Mouse (Mus musculus) heart, embryonic 13.5 days (tissue): ENCODE data around the gene Vcp. TPM values are rescaled to one million over a fixed set of nuclear protein-coding genes. Genes with fewer than 3 reads are reported as not detected.

Experiments used
- ATAC-seq: fragments of 200-750 bp; cut with Nextera tagmentation; 2 replicates; pipeline ENCODE4 v1.8.0; 2017; ENCODE audit warnings: moderate TSS enrichment; ENCODE audit not compliant: insufficient number of reproducible peaks, low FRiP score, low TSS enrichment; ENCODE audit errors: extremely low read depth
- H3K27ac ChIP-seq: fragments of 300-500 bp; sonication (generic); replicated peaks from 2 replicates; pipeline ENCODE4 v1.5.1; 2015; ENCODE audit warnings: moderate library complexity, mild to moderate bottlenecking, inconsistent platforms
- H3K27me3 ChIP-seq: fragments of 300-500 bp; sonication (generic); replicated peaks from 2 replicates; pipeline ENCODE4 v1.6.1; 2015; ENCODE audit warnings: mild to moderate bottlenecking, inconsistent platforms
- H3K36me3 ChIP-seq: fragments of 300-500 bp; sonication (generic); 2 replicates; pipeline ENCODE4 v1.6.1; 2015; ENCODE audit warnings: mild to moderate bottlenecking, inconsistent platforms
- H3K4me1 ChIP-seq: fragments of 300-500 bp; sonication (generic); 2 replicates; pipeline ENCODE4 v1.6.1; 2015; ENCODE audit warnings: inconsistent platforms
- H3K4me2 ChIP-seq: fragments of 300-500 bp; sonication (generic); 2 replicates; pipeline ENCODE4 v1.6.1; 2015; ENCODE audit warnings: inconsistent platforms, mild to moderate bottlenecking, moderate library complexity
- H3K4me3 ChIP-seq: fragments of 300-500 bp; sonication (generic); 2 replicates; pipeline ENCODE4 v1.5.1; 2015; ENCODE audit warnings: moderate library complexity, mild to moderate bottlenecking, inconsistent platforms
- H3K9ac ChIP-seq: fragments of 300-500 bp; sonication (generic); 2 replicates; pipeline ENCODE4 v1.6.1; 2015; ENCODE audit warnings: inconsistent platforms, mild to moderate bottlenecking, moderate library complexity
- H3K9me3 ChIP-seq: fragments of 300-500 bp; sonication (generic); 2 replicates; pipeline ENCODE4 v1.6.1; 2016; ENCODE audit warnings: inconsistent platforms
- WGBS: fragments of 180-500 bp; shearing (Covaris S2); methylation state at CpG from one replicate; pipeline ENCODE4 v1.1.7; 2015; ENCODE audit warnings: mixed read lengths; 5-methylcytosine and 5-hydroxymethylcytosine counted together
- polyA plus RNA-seq: library from polyadenylated mRNA; unstranded; fragments of >200 nt; fragmentation: Nextera tagmentation; extraction: Ambion mirVana; gene quantifications from 2 replicates; pipeline ENCODE4 v1.2.1, GENCODE M21; 2015

Vcp gene
- polyA plus RNA-seq, 1 experiment from 2014 or later = 459 TPM

- Histone ChIP-seq H3K4me2 (peak within 1 kb of the TSS; percentile 88), H3K27ac (peak within 1 kb of the TSS; percentile 83), H3K4me1 (peaks cover 20% of the 10 kb centered on the region), H3K9ac (peak within 1 kb of the TSS; percentile 79), H3K4me3 (peak within 1 kb of the TSS; percentile 66), H3K27me3 (no peaks in the 10 kb centered on the region), H3K9me3 (no peaks in the 10 kb centered on the region), H3K36me3 (peaks cover 83% of the 10 kb centered on the region)
- WGBS = 7% methylated on average over 42 of the region's 42 CpGs
- peak; percentile 59 for ATAC-seq
Measured at GRCm38 (mm10) chr4:43025084-43025960, 25.0 kb upstream of the Vcp start, which contains the start of gene Pigo. Gene Pigo, minus strand, starts transcription at chr4:43025819.

- H3K9ac ChIP-seq = peak overlapping the region; percentile 79
- H3K36me3 ChIP-seq = peaks cover 85% of the 10 kb centered on the region
- 70% methylated on average over 14 of the region's 14 CpGs for WGBS
- no peak for ATAC-seq
- no peaks in the 10 kb centered on the region for H3K9me3 ChIP-seq
- H3K27me3 ChIP-seq = no peaks in the 10 kb centered on the region
- H3K4me2 ChIP-seq = peak overlapping the region; percentile 88
- H3K4me3 ChIP-seq = peak overlapping the region; percentile 66
- H3K27ac ChIP-seq = peak overlapping the region; percentile 83; the same call in 1 of the 2 replicates
- H3K4me1 ChIP-seq = peaks cover 14% of the 10 kb centered on the region
Measured at GRCm38 (mm10) chr4:43024673-43025072, 24.4 kb upstream of the Vcp start.

- peaks cover 85% of the 10 kb centered on the region for H3K36me3 ChIP-seq
- 76% methylated on average over 17 of the region's 17 CpGs for WGBS
Measured at GRCm38 (mm10) chr4:43021341-43021740, 21.0 kb upstream of the Vcp start.

DNA sequence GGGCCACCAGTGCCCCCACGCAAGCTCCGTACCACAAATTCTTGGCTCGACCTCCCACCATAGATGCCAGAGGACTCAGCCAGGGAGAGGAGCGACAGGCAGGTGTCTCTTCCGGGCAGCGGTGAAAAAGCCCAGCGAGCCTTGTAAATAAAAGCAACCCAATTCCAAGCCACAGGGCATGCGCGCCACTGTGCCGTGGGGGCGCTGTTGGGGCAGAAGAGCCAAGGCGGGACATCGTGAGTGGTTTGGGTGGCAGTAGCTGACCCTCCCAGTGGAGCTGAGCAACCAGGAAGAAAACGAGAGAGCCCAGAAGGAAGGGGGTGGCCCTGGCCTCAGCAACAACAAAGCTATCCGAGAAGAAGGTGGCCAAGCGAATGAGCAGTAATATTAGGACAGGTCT lies 20.6 kb upstream of the Vcp start:
- 80% methylated on average over 16 of the region's 16 CpGs for WGBS
- H3K4me3 ChIP-seq = no peak overlapping the region
- no peak for ATAC-seq
- peaks cover 82% of the 10 kb centered on the region for H3K36me3 ChIP-seq
- no peak overlapping the region for H3K27ac ChIP-seq
- H3K9ac ChIP-seq = no peak overlapping the region
- no peaks in the 10 kb centered on the region for H3K27me3 ChIP-seq
- peaks cover 13% of the 10 kb centered on the region for H3K4me1 ChIP-seq
- no peaks in the 10 kb centered on the region for H3K9me3 ChIP-seq
- no peak overlapping the region for H3K4me2 ChIP-seq

More at GRCm38 (mm10) chr4:43021341-43021740, 21.0 kb upstream of the Vcp start:
- no peaks in the 10 kb centered on the region for H3K27me3 ChIP-seq
- no peak overlapping the region for H3K4me2 ChIP-seq
- H3K9ac ChIP-seq = no peak overlapping the region
- peaks cover 13% of the 10 kb centered on the region for H3K4me1 ChIP-seq
- no peak overlapping the region for H3K27ac ChIP-seq
- no peak overlapping the region for H3K4me3 ChIP-seq
- no peaks in the 10 kb centered on the region for H3K9me3 ChIP-seq
- ATAC-seq = no peak

DNA sequence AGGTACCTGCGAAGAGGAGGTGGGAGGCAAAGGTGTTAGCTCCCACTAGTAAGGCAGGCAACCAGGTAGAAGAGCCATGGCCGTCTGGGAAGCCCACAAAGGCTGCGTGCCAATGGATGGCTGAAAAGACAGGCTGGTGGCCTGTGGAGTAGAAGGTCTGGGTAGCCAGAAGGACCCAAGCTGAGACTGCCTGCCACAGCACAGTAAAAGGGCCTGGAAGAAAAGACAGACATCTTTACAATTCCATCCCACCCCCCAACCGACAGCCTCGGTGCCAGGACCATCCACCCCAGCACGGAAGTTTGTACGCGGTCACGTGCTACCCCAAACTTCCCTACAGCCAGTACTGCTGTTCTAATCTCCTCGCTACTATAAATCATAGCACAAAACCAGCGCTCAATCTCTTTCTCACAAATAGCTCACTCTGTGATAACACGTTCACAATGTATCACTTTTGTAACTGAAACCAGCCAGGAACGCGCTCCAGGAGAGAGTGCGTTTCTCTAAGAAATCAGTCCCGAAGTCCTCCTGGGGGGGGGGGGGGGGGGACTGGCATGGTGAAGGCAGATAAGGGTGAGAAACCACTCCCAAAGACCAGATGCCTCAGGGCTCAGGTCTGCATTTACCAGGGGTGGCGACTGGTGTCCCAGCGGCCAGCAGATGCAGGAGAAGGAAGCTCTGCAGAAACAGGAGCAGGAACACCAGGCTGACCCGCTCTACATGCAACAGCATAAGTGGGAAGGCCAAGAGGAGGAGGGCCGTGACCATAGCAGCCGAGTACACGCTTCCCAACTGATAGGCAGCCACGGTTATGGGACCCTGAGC lies 19.5 kb upstream of the Vcp start:
- ATAC-seq = no peak
- Histone ChIP-seq H3K4me2 (no peak overlapping the region), H3K4me1 (peaks cover 10% of the 10 kb centered on the region), H3K9ac (no peak overlapping the region), H3K27ac (no peak overlapping the region), H3K4me3 (no peak overlapping the region), H3K36me3 (peaks cover 82% of the 10 kb centered on the region), H3K27me3 (no peaks in the 10 kb centered on the region), H3K9me3 (no peaks in the 10 kb centered on the region)
- 82% methylated on average over 23 of the region's 23 CpGs for WGBS

DNA sequence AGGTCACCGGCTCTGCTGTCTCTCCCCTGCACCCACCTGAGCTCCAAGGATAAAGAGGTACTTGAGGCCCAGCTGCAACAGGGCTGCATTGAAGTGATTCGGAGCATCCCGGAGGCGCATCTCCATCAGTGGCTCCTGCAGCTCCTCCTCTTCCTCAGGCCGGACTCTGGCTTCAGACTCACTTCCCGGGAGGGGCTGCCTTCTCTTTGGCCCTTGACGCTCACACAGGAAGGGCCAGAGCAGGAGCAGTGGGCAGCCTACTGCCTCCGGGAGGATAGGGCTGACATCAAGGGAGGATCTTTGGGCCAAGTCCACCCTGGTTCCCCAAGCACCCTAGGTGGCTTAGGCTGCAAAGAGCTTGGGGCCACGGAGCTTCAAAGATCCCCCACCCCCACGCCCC lies 18.9 kb upstream of the Vcp start:
- WGBS = 87% methylated on average over 10 of the region's 10 CpGs

DNA sequence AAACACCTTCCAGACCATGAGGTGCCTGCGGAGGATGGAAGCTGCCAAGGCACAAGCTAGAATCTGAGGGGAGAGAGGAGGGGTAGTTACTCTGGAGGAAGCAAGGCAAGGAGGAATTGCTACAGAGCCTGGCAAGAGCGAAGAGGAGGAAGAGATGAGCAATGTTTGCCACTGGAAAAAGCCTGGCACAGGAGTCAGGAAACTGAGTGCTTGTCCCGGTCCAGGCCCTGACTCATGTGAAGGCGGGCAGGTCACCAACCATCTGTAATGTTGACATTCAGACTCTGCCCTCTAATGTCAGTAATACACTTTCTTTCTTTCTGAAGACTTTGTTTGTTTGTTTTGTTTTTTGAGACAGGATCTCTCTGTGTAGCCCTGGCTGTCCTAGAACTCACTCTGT lies 17.8 kb upstream of the Vcp start:
- Histone ChIP-seq H3K4me2 (no peak overlapping the region), H3K9ac (no peak overlapping the region), H3K4me1 (peaks cover 9% of the 10 kb centered on the region), H3K36me3 (peaks cover 68% of the 10 kb centered on the region), H3K9me3 (no peaks in the 10 kb centered on the region), H3K27me3 (no peaks in the 10 kb centered on the region), H3K27ac (no peak overlapping the region), H3K4me3 (no peak overlapping the region)
- WGBS = 87% methylated on average over 4 of the region's 4 CpGs
- ATAC-seq = no peak

More for the DNA sequence above, 18.9 kb upstream of the Vcp start:
- no peaks in the 10 kb centered on the region for H3K27me3 ChIP-seq
- H3K27ac ChIP-seq = no peak overlapping the region
- peaks cover 4% of the 10 kb centered on the region for H3K4me1 ChIP-seq
- H3K9me3 ChIP-seq = no peaks in the 10 kb centered on the region
- H3K4me2 ChIP-seq = no peak overlapping the region
- H3K4me3 ChIP-seq = no peak overlapping the region
- no peak for ATAC-seq
- H3K36me3 ChIP-seq = peaks cover 78% of the 10 kb centered on the region
- H3K9ac ChIP-seq = no peak overlapping the region

DNA sequence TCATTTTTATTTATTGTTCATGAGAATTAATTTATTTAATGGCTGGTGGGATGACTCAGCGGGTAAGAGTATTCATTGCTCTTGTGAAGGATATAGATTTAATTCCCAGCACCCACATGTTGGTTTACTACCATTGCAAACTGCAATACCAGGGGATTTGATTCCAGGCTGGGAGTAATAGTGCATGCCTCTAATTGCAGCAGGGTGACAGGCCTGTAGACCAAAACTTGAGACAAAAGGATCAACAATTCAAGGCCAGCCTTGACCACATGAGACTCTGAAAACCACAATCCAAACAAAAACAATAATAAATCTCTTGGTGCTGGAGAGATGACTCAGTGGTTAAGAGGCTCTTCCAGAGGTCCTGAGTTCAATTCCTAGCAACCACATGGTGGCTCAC lies 11.8 kb upstream of the Vcp start:
- no peaks in the 10 kb centered on the region for H3K27me3 ChIP-seq
- WGBS = 94% methylated on average over 1 of the region's 1 CpGs
- peaks cover 7% of the 10 kb centered on the region for H3K36me3 ChIP-seq
- no peak overlapping the region for H3K4me3 ChIP-seq
- H3K4me1 ChIP-seq = peaks cover 21% of the 10 kb centered on the region
- no peak for ATAC-seq
- no peak overlapping the region for H3K9ac ChIP-seq
- H3K9me3 ChIP-seq = no peaks in the 10 kb centered on the region
- no peak overlapping the region for H3K27ac ChIP-seq
- no peak overlapping the region for H3K4me2 ChIP-seq

- ATAC-seq = peak; percentile 75
- Histone ChIP-seq H3K9ac (peak within 1 kb of the TSS; percentile 84), H3K4me1 (peaks cover 21% of the 10 kb centered on the region), H3K27me3 (no peaks in the 10 kb centered on the region), H3K4me3 (peak within 1 kb of the TSS; percentile 71), H3K27ac (peak within 1 kb of the TSS; percentile 46; the same call in 1 of the 2 replicates), H3K36me3 (peaks cover 8% of the 10 kb centered on the region; the same call in 1 of the 2 replicates), H3K4me2 (peak within 1 kb of the TSS; percentile 81), H3K9me3 (no peaks in the 10 kb centered on the region)
- under 1% methylated on average over 37 of the region's 37 CpGs for WGBS
Measured at GRCm38 (mm10) chr4:43010161-43011038, 10.1 kb upstream of the Vcp start, which contains the start of gene Fancg. Gene Fancg, minus strand, starts transcription at chr4:43010506.

GRCm38 (mm10) chr4:43005765-43006164 lies 5.5 kb upstream of the Vcp start:
- Histone ChIP-seq H3K9ac (no peak overlapping the region), H3K4me3 (no peak overlapping the region), H3K9me3 (no peaks in the 10 kb centered on the region), H3K27ac (no peak overlapping the region), H3K36me3 (peaks cover 18% of the 10 kb centered on the region; the same call in 1 of the 2 replicates), H3K4me2 (no peak overlapping the region), H3K27me3 (no peaks in the 10 kb centered on the region), H3K4me1 (peaks cover 12% of the 10 kb centered on the region)
- no peak for ATAC-seq
- WGBS = 64% methylated on average over 2 of the region's 2 CpGs
